Mouse (Mus musculus) olfactory bulb, adult 2 months (tissue): ENCODE measurements around the gene Ddx23.

ENCODE experiments used
- CTCF ChIP-seq: fragments of 200-500 bp; IDR thresholded peaks from 2 replicates; pipeline ENCODE4 v1.5.1; 2012; ENCODE audit warnings: low read depth, mild to moderate bottlenecking, low read length, moderate library complexity; ENCODE audit not compliant: insufficient read depth
- POLR2A ChIP-seq: fragments of 200-500 bp; IDR thresholded peaks from 2 replicates; pipeline ENCODE4 v1.6.1; 2012; ENCODE audit warnings: mild to moderate bottlenecking, low read depth, low read length, moderate library complexity; ENCODE audit not compliant: insufficient read depth

DNA sequence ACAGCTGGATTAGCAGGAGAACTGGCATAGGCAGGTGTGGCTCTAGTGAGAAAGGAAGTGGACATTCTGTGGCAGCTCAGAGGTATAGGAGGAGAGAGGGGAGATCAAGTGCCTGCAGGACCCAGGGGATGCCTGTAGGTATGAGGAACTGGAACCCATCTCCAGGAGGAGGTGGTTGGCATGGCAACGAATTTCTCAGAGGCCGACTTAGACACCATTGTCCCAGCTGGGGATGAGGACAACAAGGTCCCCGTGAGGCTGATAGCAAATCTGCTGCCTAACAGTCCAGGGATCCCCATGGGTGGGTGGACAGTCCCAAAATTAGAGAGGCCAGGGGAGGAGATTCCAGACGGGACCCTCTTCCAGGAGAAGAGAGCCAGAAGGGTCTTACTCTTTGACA, 29.8 kb downstream of the Ddx23 start:
- TF ChIP-seq POLR2A (no peak), CTCF (no peak)
